Mouse (Mus musculus) myocyte (in vitro differentiated cells): ENCODE data around the gene Mcm3ap.

Experiments used
- MAX ChIP-seq: IDR thresholded peaks from one replicate; pipeline ENCODE4 v1.6.1; 2011; ENCODE audit warnings: low read depth, mild to moderate bottlenecking, control low read depth
- MYOD1 ChIP-seq, 3 experiments: IDR thresholded peaks; one replicate each; pipeline ENCODE4 v1.6.1; 2011; ENCODE audit warnings: control low read depth in 2 of 3, low read depth in 2 of 3, mild to moderate bottlenecking in 2 of 3, moderate library complexity in 1 of 3; ENCODE audit not compliant: insufficient read length in 2 of 3, control insufficient read depth in 1 of 3
- MYOG ChIP-seq, 3 experiments: IDR thresholded peaks; one replicate each; pipeline ENCODE4 v1.6.1; 2011; ENCODE audit warnings: control low read depth in 2 of 3, low read depth in 2 of 3, mild to moderate bottlenecking in 2 of 3; ENCODE audit not compliant: insufficient read length in 2 of 3, control insufficient read depth in 1 of 3, insufficient read depth in 1 of 3
- POLR2A ChIP-seq: IDR thresholded peaks from one replicate; pipeline ENCODE4 v1.6.1; 2011; ENCODE audit warnings: low read depth, mild to moderate bottlenecking, control low read depth, moderate library complexity; ENCODE audit not compliant: insufficient read length
- POLR2AphosphoS2 ChIP-seq: IDR thresholded peaks from one replicate; pipeline ENCODE4 v1.6.1; 2011; ENCODE audit warnings: low read depth, control low read depth; ENCODE audit not compliant: insufficient read length
- SRF ChIP-seq: IDR thresholded peaks from one replicate; pipeline ENCODE4 v1.6.1; 2011; ENCODE audit warnings: low read depth; ENCODE audit not compliant: control insufficient read depth, insufficient read length
- TCF12 ChIP-seq: IDR thresholded peaks from one replicate; pipeline ENCODE4 v1.6.1; 2011; ENCODE audit warnings: mild to moderate bottlenecking, control low read depth; ENCODE audit not compliant: poor library complexity, insufficient read depth, severe bottlenecking
- TCF3 ChIP-seq: IDR thresholded peaks from one replicate; pipeline ENCODE4 v1.6.1; 2011; ENCODE audit warnings: low read depth, control low read depth; ENCODE audit not compliant: insufficient read length
- USF1 ChIP-seq: IDR thresholded peaks from one replicate; pipeline ENCODE4 v1.6.1; 2011; ENCODE audit warnings: low read depth, mild to moderate bottlenecking, control low read depth, moderate library complexity

GRCm38 (mm10) chr10:76548218-76548617 is 79.5 kb downstream of the Mcm3ap start:
- TF ChIP-seq MYOG (IDR thresholded peaks at IDR 0.05; ENCODE audit: control insufficient read depth in 1 of 3, insufficient read depth in 1 of 3, insufficient read length in 2 of 3, low read depth in 2 of 3) (no peak), MAX (no peak), POLR2A (no peak), TCF12 (no peak), USF1 (no peak), TCF3 (no peak), POLR2AphosphoS2 (no peak), SRF (no peak), MYOD1 (IDR thresholded peaks at IDR 0.05; ENCODE audit: control insufficient read depth in 1 of 3, insufficient read length in 2 of 3, low read depth in 2 of 3) (no peak)
